Mouse (Mus musculus) thymus, adult 2 months (tissue): Measurements from ENCODE around the gene Paics. TPM values are rescaled to one million over a fixed set of nuclear protein-coding genes. Genes with fewer than 3 reads are reported as not detected.
"Not testable (repeated sequence)": the region's sequence is repeated elsewhere in the genome, so short reads cannot be mapped to it uniquely, and the experiment has no call there.

ENCODE experiments used
- DNase-seq: peaks from one replicate; pipeline ENCODE4 v3.0.0; 2021
- H3K27ac ChIP-seq: fragments of 200-500 bp; 2 replicates; pipeline ENCODE4 v1.5.1; 2012; ENCODE audit warnings: low read length, control low read depth; ENCODE audit not compliant: control insufficient read depth, insufficient read depth
- H3K27me3 ChIP-seq: fragments of 200-500 bp; 2 replicates; pipeline ENCODE4 v1.6.1; 2012; ENCODE audit warnings: mild to moderate bottlenecking, low read length, moderate library complexity, mixed read lengths; ENCODE audit not compliant: control insufficient read depth, insufficient read depth
- H3K36me3 ChIP-seq: fragments of 200-500 bp; 2 replicates; pipeline ENCODE4 v1.6.1; 2012; ENCODE audit warnings: mild to moderate bottlenecking, low read length, moderate library complexity; ENCODE audit not compliant: control insufficient read depth, insufficient read depth
- H3K4me1 ChIP-seq: fragments of 200-500 bp; replicated peaks from 2 replicates; pipeline ENCODE4 v1.6.1; 2012; ENCODE audit warnings: low read length; ENCODE audit not compliant: control insufficient read depth, insufficient read depth
- H3K4me3 ChIP-seq: fragments of 200-500 bp; 2 replicates; pipeline ENCODE4 v1.5.1; 2012; ENCODE audit warnings: mild to moderate bottlenecking, low read length, control low read depth, moderate library complexity; ENCODE audit not compliant: control insufficient read depth, insufficient read depth
- CTCF ChIP-seq: fragments of 200-500 bp; IDR thresholded peaks from 2 replicates; pipeline ENCODE4 v1.5.1; 2012; ENCODE audit warnings: mild to moderate bottlenecking, control low read depth, low read length, moderate library complexity, borderline replicate concordance; ENCODE audit not compliant: control insufficient read depth, poor library complexity, insufficient read depth; ENCODE audit errors: extremely low read depth
- POLR2A ChIP-seq: fragments of 200-500 bp; IDR thresholded peaks from 2 replicates; pipeline ENCODE4 v1.6.1; 2012; ENCODE audit warnings: mild to moderate bottlenecking, low read length, control low read depth, moderate library complexity; ENCODE audit not compliant: control insufficient read depth, poor library complexity, insufficient read depth; ENCODE audit errors: extremely low read depth
- WGBS: fragments of 180-500 bp; shearing (Covaris S2); methylation state at CpG from one replicate; pipeline ENCODE4 v1.1.7; 2018; 5-methylcytosine and 5-hydroxymethylcytosine counted together
- polyA plus RNA-seq: library from polyadenylated mRNA; depleted of rRNA; stranded (reverse); fragments of >200 nt; gene quantifications from 2 replicates; pipeline ENCODE4 v1.2.3, GENCODE M21; 2012

Paics gene
- polyA plus RNA-seq, 1 experiment, result 70.4 TPM

DNA sequence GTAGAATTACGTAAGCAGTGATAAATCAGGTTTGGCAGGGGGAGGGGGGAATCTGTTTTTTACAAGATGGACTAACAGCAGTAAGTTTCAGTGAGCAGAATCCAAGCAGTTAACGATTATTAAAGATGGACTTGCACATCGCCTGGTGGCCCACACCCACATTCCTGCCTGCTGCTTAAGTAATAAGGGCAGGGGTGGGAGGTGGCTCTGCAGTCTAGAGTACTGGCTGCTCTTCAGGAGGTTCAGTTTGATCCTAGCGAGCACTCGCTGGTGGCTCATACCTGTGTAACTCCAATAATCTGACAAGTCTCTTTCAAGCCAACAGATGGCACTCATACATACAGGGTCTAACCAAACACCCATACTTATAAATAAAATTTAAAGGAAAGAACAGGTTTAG lies 8.5 kb downstream of the Paics start:
- no peaks in the 10 kb centered on the region for H3K27me3 ChIP-seq
- no peak for DNase-seq
- no peak overlapping the region for H3K4me3 ChIP-seq
- no peaks in the 10 kb centered on the region for H3K4me1 ChIP-seq
- H3K27ac ChIP-seq, result no peak overlapping the region
- 92% methylated on average over 5 of the region's 5 CpGs for WGBS
- TF ChIP-seq CTCF, result no peak
- no peak for TF ChIP-seq POLR2A
- peaks cover 60% of the 10 kb centered on the region for H3K36me3 ChIP-seq

DNA sequence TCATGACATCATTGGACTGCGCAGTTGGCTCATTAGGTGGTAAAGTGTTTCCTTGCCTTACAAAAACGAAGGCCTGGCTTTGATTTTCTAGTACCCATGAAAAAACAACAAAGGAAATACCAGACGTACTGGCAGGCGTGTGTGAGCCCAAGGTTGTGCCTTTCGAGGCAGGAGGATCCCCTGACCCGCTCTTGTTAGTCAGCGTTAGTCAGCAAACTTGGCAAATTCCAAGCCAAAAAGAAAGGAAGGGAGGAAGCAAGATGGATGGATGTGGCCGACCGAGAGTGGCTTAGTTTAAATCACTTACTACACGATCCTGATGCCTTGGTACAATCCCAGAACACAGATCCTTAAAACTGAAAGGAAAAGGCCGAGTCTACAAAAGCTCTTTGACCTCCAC lies 11.4 kb downstream of the Paics start:
- Histone ChIP-seq H3K36me3 (peaks cover 69% of the 10 kb centered on the region), H3K4me1 (no peaks in the 10 kb centered on the region)
- 94% methylated on average over 11 of the region's 11 CpGs for WGBS

DNA sequence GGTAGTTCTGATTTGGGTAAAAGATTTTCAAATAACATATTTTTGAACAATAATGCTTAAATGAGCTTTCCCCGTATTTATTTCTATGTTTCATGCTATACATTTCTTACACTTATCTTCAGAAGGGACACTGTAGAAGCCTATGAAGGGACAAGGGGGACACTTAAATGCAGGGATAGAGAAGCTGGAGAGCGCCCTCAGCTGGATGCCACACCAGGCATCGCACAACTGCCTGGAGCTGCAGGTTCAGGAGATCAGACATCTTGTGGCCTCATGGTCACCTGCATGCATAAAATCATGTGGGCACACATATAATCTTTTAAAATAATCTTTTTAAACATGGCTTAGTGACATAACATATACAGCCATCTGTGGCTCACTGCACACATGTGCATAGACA lies 13.5 kb downstream of the Paics start:
- Histone ChIP-seq H3K27me3 (no peaks in the 10 kb centered on the region), H3K27ac (no peak overlapping the region), H3K4me1 (no peaks in the 10 kb centered on the region), H3K4me3 (no peak overlapping the region), H3K36me3 (peaks cover 71% of the 10 kb centered on the region)
- DNase-seq, result no peak
- TF ChIP-seq CTCF, result no peak
- no peak for TF ChIP-seq POLR2A
- 96% methylated on average over 3 of the region's 3 CpGs for WGBS

More for the DNA sequence above, 11.4 kb downstream of the Paics start:
- no peak for DNase-seq
- Histone ChIP-seq H3K4me3 (no peak overlapping the region), H3K27ac (no peak overlapping the region), H3K27me3 (no peaks in the 10 kb centered on the region)
- TF ChIP-seq CTCF, result no peak
- TF ChIP-seq POLR2A, result no peak

DNA sequence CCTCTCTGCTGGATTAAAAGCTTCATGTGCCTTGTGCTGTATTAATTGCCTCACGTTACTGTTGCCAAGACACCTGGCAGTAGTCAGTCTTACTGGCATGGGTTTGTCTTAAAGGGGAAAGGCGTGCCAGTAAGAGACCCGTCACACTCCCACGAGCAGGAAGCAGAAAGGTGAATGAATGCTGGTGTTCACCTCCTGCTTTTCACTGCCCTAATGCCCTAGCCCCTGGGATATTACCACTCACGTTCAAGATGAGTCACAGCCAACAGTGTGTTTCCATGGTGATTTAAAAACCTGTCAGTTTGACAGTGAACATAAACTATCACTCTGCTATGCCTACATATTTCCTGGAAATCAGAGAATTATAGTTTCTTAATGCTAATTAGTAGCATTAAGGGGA lies 18.1 kb downstream of the Paics start:
- no peak for DNase-seq
- Histone ChIP-seq H3K4me3 (no peak overlapping the region), H3K27me3 (no peaks in the 10 kb centered on the region), H3K27ac (no peak overlapping the region), H3K4me1 (no peaks in the 10 kb centered on the region), H3K36me3 (peaks cover 33% of the 10 kb centered on the region)
- 92% methylated on average over 5 of the region's 5 CpGs for WGBS
- TF ChIP-seq POLR2A (no peak), CTCF (no peak)

DNA sequence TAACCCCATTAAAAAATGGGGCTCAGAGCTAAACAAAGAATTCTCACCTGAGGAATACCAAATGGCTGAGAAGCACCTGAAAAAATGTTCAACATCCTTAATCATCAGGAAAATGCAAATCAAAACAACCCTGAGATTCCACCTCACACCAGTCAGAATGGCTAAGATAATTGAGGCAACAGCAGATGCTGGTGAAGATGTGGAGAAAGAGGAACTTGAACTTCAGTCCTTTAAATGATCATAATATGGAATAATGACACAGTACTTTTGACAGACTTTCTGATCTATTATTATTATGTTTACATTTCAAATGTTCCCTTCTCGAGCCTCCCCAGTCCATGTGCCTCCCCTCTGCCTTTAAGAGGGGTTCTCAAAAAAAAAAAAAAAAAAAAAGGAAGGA lies 20.0 kb downstream of the Paics start:
- H3K36me3 ChIP-seq, result peaks cover 25% of the 10 kb centered on the region
- not testable (repeated sequence) for H3K27me3 ChIP-seq, DNase-seq, H3K4me1 ChIP-seq, H3K4me3 ChIP-seq, H3K27ac ChIP-seq
- 91% methylated on average over 1 of the region's 1 CpGs for WGBS

DNA sequence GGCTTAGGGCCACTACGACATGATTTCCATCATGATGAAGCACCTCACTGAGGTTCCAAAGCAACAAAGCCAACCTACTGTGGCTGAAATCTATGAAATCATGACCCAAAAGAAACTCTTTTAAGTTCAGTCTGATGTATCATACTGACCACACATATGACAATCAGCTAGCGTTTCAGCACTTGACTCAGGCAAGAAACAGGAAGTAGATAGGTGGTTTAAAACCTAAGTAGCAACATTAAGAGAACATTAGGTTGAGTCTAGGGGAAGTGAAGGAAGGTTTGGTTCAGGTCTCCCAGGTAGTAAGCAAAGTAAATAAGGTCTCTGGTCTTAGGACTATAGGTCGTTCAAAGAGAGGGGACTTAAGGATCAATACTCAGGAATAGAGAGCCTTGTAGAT lies 22.4 kb downstream of the Paics start:
- peaks cover 2% of the 10 kb centered on the region; the same call in 1 of the 2 replicates for H3K4me1 ChIP-seq
- peaks cover 10% of the 10 kb centered on the region for H3K36me3 ChIP-seq
- no peaks in the 10 kb centered on the region for H3K27me3 ChIP-seq
- H3K4me3 ChIP-seq, result no peak overlapping the region
- 43% methylated on average over 3 of the region's 3 CpGs for WGBS
- no peak overlapping the region for H3K27ac ChIP-seq
- TF ChIP-seq POLR2A, result no peak
- TF ChIP-seq CTCF, result no peak
- DNase-seq, result no peak

DNA sequence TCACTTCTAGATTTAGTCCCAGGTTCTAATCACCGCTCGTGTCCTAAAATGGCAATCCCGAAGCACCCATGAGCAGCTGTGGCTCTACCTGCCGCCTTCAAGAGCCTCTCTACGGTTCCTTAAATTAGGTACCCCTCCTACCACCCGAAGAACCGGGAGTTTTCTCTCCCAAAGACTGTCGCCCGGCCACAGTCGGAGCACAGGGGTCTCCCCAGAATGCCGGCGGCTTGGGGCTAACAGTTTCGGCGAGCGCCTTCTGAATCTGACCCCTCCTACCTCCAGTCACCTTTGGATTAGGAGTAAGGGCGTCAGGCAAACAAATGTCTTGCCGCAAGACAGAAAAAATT lies 23.1 kb downstream of the Paics start:
- no peak for TF ChIP-seq POLR2A
- TF ChIP-seq CTCF, result no peak

More for the DNA sequence above, 23.1 kb downstream of the Paics start:
- 2% methylated on average over 17 of the region's 17 CpGs for WGBS
- no peak for DNase-seq
- Histone ChIP-seq H3K27ac (no peak overlapping the region), H3K27me3 (no peaks in the 10 kb centered on the region), H3K36me3 (peaks cover 9% of the 10 kb centered on the region), H3K4me3 (peak overlapping the region; percentile 85), H3K4me1 (peaks cover 2% of the 10 kb centered on the region; the same call in 1 of the 2 replicates)
